Mouse (Mus musculus) G1E (cell line): ENCODE results near the gene Safb2.

Experiments used
- CTCF ChIP-seq: IDR thresholded peaks from 2 replicates; pipeline ENCODE4 v1.5.1; 2012; ENCODE audit warnings: low read depth, low read length, inconsistent platforms, mixed read lengths
- GATA1 ChIP-seq: IDR thresholded peaks from 2 replicates; pipeline ENCODE4 v1.6.1; 2012; ENCODE audit warnings: borderline replicate concordance, low read length, inconsistent platforms, mixed read lengths
- GATA2 ChIP-seq: IDR thresholded peaks from 2 replicates; pipeline ENCODE4 v1.6.1; 2012; ENCODE audit warnings: low read depth, low read length, inconsistent platforms, borderline replicate concordance

DNA sequence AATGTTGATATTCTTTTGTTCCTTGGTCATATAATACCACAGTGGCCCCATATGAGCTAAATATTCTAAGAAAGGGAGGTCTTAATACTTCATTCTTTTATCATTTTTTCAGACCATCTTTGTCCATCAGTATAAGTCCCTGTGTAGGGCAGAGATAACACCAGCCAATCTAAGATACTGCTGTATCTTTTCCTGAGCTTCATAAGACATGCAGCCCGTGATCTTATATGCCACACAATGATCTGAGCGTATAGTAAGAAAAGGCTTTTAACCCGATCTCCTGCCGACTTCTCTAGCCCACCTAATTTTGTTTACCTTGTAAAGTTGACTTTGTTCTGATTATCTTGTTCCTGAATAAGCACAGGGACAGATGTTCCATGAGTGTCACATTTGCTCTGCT, 59.4 kb downstream of the Safb2 start:
- TF ChIP-seq CTCF (no peak), GATA2 (no peak), GATA1 (no peak)
